Mouse (Mus musculus): ENCODE data around the gene Lgmn.

The Lgmn gene

GRCm38 (mm10) chr12:102390042-102390441, 49.6 kb downstream of the Lgmn start:
- no peak for DNase-seq (ENCODE audit: low spot score)

DNA sequence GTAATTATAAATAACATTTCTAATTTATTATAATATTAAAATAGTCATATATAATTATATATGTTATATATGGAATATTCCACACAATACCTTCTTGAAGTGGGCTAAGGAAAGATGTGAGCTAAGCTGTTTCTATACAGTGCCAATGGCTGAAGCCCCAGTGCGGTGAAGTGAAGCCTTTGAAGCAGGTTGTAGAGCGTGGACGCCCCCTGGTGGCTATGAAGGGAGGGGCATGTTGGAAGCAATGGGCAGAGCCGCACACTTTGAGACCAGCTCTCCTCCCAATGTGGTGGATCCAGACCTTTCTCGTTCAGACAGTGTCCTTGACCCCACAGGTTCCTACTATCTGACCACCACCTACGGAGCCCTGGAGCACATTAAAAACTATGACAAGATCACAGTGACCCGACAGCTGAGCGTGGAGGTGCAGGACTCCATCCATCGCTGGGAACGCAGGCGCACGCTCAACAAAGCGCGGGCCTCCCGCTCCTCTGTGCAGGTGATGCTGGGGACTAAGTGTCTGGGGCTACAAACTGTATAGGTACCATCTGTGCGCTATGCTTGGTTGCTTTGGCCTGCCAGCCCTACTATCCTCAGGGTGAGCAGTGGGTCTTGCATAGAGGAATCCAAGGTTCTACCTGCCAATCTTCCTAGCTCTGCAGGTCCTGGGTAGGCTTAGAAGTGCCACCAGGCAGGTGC, 52.2 kb downstream of the Lgmn start:
- DNase-seq (ENCODE audit: low spot score): peak; percentile 92

DNA sequence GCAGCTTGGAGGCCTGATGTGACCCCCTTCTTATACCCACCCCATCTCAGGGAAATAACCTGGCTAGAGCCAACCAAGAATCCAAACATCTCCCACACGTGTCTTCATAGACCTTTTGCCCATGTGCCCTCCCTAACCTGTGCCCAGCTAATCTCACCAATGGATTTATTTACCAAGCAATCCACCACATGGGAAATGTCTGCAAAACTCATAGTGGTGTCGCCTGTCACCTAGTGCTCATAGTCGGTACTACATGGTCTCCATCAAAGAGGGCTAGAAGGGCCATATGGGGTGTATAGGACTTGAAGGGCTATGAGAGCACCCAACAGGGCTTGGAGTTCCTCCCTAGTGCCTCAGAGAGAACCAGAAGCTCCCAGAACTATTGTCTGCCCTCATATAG, 54.8 kb downstream of the Lgmn start:
- DNase-seq (ENCODE audit: low spot score): peak; percentile 51

DNA sequence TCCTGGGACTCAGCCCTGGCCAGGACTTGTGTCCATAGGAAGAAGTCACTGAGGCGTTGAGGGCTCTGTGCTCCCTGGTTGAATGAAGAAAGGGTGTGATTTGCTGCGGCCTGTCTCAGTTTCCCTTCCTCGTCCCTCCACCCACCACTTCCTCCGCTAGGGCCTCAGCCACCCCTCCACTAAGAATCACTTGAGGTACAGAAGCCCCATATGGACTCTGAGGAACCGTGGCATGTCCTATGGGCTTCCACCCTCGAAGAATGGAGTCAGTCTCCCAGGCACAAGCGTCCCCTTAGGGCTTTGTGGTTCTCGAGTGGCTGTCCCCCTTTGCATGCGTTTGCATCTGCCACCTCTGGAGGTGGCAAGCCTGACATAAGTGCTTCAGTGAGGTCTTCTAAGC, 56.3 kb downstream of the Lgmn start:
- no peak for DNase-seq (ENCODE audit: low spot score)

GRCm38 (mm10) chr12:102382180-102382579, 57.4 kb downstream of the Lgmn start:
- DNase-seq (ENCODE audit: low spot score): no peak

- no peak for DNase-seq (ENCODE audit: low spot score)
Measured at GRCm38 (mm10) chr12:102372322-102372721, 67.3 kb downstream of the Lgmn start.

DNA sequence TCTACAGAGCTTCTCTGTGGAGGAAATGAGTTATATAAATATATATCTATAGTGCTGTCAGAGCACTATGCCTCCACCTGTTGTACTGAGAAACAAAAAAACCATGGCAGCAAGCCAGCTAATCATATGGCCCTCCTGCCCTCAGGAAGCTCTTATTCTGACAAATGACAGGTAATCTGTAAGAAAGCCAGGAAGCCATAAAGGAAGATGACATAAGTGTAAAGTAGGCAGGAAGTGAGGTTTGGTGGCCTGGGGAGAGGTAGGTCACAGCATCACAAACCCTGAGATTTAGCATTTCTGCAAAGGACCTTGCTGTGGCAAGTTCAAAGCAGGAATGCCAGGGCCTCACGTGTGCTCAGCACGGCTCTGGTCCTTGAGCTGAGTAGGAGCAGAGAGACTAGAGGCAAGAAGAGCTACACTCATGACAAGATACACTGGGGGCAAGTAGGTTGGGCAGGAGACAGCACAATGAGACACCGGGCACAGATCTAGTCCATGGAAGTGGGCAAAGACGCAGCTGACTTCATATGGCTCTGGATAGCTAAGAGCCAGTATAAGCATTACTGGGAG, 68.6 kb downstream of the Lgmn start:
- DNase-seq (ENCODE audit: low spot score): no peak

GRCm38 (mm10) chr12:102369488-102370235, 70.0 kb downstream of the Lgmn start:
- no peak for DNase-seq (ENCODE audit: low spot score)

DNA sequence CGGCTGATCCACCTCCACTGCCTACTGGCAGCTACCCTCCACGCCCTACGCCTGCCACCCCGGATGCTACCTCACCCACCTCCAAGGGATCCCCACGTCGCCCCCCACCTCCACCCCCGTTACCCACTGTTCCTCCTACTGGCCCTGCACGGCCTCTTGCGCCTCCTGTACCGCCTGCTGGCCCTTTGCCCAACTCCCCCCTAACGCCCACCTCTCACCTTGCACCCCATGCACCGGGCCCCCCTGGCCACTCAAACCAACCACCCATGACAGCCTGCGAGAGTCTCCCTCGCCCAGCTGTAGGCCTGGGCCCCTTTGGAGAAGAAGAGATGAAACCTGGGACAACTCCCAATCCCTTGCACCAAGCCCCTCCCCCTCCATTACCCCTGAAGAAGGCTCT, 71.1 kb downstream of the Lgmn start:
- no peak for DNase-seq (ENCODE audit: low spot score)

DNA sequence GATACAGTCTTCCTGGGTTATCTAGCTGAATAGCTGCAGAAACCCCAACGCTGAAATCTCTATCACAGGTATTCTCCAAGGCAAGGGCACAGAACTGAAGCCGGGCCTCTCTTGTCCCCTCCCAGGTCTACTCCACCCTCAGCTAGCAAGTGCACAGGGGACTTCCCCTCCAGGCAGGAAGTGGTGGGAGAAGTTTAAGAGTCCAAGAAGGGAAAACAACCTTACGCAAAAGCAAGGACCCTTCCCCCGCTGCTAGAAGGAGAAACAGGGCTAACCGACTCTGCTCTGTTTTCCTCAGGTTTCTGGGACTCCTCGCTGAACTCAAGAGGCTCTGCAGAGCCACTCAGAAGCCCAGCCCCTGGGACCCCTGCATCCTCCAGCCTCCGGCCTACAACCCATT, 71.5 kb downstream of the Lgmn start:
- DNase-seq (ENCODE audit: low spot score): no peak

DNA sequence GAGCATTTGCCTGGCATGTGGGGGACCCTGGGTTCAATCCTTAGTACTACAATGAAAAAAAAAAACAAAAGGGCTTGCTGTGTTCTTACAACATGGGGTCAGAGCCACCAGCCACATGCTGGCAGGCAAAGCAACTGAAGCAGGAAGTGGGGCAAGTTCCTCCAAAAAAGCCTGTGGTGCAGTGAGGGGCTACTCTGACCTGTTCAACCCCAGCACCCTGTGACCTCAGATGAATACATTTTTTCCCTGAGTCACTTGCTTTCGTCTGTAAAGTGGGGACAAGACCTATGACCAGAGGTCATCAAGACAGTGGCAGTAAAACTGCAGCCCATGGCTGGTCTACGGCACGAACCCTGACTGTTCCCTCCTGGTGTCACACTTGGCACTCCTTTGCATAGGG, 72.5 kb downstream of the Lgmn start:
- DNase-seq (ENCODE audit: low spot score): no peak

- no peak for DNase-seq (ENCODE audit: low spot score)
Measured at GRCm38 (mm10) chr12:102366126-102366816, 73.3 kb downstream of the Lgmn start.

DNA sequence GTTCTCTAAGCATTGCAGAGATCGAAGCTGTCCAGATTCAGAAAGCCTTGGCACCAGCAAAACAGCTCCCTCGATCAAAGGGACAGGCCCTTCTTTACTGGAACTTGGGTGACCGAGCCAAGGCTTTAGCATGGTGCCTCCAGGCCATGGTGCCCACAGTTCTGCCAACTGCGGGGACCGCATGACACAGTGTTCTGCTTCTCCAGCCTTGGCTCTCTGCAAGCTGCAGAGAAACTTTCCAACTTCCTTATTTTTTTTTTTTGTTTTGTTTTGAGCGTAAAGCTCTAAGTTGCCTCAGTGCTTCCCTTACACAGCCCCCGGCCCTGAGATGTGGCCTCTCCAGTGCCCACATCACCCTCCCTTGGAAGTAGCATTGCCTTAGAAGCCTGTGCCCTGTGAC, 74.6 kb downstream of the Lgmn start:
- no peak for DNase-seq (ENCODE audit: low spot score)

DNA sequence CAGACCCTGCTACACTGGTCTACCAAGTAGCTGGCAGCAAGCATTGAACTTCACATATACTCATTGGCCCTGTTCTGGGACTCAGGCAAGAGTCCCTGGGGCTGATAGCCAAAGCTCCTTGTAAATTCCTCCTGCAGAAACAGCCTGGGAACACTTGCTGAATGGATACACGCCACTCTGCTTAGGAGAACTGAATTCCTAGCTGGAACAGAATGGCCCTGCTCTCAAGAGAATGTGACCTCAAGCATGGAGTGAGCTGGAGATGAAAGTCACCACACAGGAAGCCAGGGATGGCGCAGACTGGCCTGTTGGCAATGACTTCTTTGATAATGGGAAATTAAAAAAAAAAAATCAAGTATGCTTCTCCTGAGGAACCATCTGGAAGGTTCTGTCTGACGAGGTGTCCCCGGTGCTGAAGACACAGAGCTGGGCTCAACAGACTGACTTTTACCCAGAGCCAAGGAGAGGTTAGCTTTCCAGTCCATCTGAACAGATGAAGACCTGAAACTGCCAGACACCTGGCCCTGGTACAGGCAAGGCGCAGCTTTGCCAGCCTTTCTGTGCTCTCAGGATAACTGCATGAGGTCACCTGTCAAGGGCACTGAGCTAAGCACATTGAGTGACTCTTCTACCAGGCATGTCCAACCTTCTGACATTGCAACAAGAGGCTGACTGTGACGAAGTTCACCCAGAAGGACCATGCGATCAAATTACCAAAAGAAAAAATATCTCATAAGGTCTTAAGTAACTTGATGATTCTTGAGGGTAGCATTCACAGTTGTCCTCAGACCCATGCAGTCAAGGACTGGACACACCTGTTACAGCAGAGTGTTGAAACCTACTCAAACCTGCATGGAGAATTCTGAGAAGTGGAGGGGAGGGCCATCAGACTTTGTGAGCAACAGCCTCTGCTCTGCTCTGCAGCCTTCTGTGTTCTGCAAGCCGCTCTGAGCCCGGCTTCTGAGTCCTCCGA, 78.1 kb downstream of the Lgmn start:
- no peak for DNase-seq (ENCODE audit: low spot score)

GRCm38 (mm10) chr12:102359390-102359789, 80.2 kb downstream of the Lgmn start:
- DNase-seq (ENCODE audit: low spot score): no peak

GRCm38 (mm10) chr12:102356781-102357180, 82.8 kb downstream of the Lgmn start:
- no peak for DNase-seq (ENCODE audit: low spot score)

DNA sequence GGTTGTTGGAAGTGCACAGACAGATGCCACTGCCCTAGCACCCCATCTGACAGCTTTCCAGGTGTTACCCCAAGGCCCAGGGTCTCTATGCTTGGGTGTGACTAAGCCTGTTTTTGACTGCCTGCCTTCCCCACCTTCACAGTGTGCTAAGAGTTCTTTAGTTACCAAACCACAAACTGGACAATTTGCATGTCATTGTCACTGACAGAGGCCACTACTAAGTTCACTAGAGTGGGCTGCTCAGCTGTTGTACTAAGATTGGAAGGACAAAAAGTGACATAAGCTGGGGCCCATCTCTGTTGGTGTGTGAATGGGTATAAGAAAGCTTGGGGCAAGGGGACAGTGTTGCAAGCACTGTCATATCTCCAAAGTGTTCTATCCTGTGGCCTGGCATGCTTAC, 83.8 kb downstream of the Lgmn start:
- no peak for DNase-seq (ENCODE audit: low spot score)

DNA sequence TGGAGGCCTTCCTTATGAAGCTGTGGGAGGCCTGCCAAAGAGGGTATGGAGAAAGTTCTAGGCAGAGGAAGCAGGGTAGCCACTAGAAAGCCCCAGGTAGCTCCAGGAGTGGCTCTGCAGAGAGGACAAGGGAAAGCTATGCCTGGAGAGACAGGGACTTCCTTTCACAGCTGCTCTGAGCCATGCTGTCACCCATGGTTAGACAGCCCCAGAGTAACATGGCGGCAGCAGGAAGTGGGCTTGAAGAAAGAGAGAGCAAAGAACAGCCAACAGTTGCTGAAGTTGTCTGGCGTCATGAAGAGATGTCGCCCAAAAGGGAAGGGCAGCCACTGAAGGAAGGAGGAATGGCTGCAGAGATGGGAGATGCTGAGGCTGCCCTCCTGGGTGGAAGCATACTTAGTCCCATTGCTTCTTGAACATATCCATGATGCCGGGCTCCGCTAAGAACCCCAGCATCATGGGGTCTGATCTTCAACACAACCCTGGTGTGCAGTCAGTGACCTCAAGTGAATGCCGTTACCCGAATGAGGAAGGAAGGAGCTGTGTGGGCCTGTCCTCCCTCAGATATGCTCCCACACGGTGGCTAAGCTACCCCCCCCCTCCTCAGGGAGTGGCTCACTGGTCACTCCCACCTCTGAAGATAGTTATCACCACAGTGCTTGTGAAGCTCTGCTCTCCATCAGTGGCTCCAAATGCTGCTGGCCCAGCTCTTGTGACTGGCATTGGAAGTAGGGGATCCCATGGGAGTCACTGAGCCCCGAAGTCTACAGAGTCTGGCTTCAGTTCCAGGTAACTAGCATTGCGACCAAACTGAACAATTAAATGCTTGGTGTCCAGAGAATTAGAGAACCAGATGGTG, 85.3 kb downstream of the Lgmn start:
- no peak for DNase-seq (ENCODE audit: low spot score)

DNA sequence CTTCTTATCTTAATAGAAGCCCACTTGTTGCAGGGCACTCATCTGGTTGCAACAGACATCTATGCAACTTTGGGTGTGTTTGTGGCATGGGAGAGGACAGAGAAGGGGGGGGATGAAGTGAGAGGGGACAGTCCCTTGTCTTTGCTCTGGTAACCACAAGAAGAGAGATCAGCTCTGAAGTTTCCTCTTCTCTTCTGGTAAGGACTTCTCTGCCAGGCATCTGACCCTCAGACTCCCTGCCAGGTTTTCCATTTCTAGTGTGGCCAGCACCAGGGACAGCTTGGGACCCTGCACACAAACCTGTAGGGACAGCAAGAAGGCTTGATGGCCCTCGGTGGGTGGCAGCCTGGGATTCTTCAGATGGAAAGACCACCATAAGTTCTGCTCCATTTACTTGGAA, 88.6 kb downstream of the Lgmn start:
- DNase-seq (ENCODE audit: low spot score): no peak

GRCm38 (mm10) chr12:102348447-102348846, 91.2 kb downstream of the Lgmn start:
- no peak for DNase-seq (ENCODE audit: low spot score)

DNA sequence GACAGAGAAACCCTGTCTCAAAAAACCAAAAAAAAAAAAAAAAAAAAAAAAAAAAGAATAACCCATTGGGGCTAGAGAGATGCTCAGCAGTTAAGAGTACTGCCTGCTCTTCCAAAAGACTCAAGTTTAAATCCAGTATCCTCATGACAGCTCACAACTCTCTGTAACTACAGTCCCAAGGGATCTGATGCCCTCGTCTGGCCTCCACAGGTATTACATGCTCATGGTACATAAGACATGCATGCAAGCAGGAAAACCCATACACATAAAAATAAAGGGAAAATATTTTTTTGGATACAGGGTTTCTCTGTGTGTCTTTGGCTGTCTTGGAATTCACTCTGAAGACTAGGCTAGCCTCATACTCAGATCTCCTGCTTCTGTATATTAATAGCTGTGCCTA, 93.1 kb downstream of the Lgmn start:
- peak; percentile 37 for DNase-seq (ENCODE audit: low spot score)
